Mouse (Mus musculus) CH12.LX (cell line): Measurements from ENCODE around the gene Adgrg1. TPM values are rescaled to one million over a fixed set of nuclear protein-coding genes. Genes with fewer than 3 reads are reported as not detected.

Experiments
- DNase-seq: peaks from one replicate; pipeline ENCODE4 v3.0.0-alpha.2; 2013; ENCODE audit errors: extremely low read depth
- H3K27ac ChIP-seq: 2 replicates; pipeline ENCODE4 v1.5.1; 2012; ENCODE audit warnings: low read depth, mild to moderate bottlenecking, control low read depth, moderate library complexity; ENCODE audit not compliant: insufficient read depth
- H3K27me3 ChIP-seq: replicated peaks from 2 replicates; pipeline ENCODE3; 2012; ENCODE audit warnings: inconsistent platforms
- H3K36me3 ChIP-seq, 2 experiments: replicated peaks in 1 of 2; 2 replicates each; pipeline versions ENCODE3 to v1.6.1; 2012; ENCODE audit warnings: inconsistent platforms in 1 of 2, low read length in 1 of 2, mild to moderate bottlenecking in 1 of 2, mixed read lengths in 1 of 2, moderate library complexity in 1 of 2; ENCODE audit not compliant: control insufficient read depth in 1 of 2, insufficient read depth in 1 of 2
- H3K4me1 ChIP-seq, 2 experiments: 2 replicates each; pipeline ENCODE4 v1.6.1; 2012; ENCODE audit warnings: inconsistent platforms in 1 of 2, moderate library complexity in 1 of 2; ENCODE audit not compliant: insufficient read depth in 2 of 2, control insufficient read depth in 1 of 2
- H3K4me2 ChIP-seq: 2 replicates; pipeline ENCODE4 v1.6.1; 2012; ENCODE audit warnings: low read depth, mild to moderate bottlenecking, control low read depth; ENCODE audit not compliant: poor library complexity, insufficient read depth, severe bottlenecking
- H3K4me3 ChIP-seq, 3 experiments: fragments of 150-350 bp in 1 of 3; sonication (generic) in 1 of 3; replicated peaks in 1 of 3; 2 replicates each; pipeline versions ENCODE3 to v1.5.1; 2011 to 2012; ENCODE audit warnings: low read depth in 2 of 3, low read length in 2 of 3, mild to moderate bottlenecking in 2 of 3, moderate library complexity in 2 of 3, control low read depth in 1 of 3, improper control_type of control experiment in 1 of 3, inconsistent platforms in 1 of 3, mixed read lengths in 1 of 3; ENCODE audit not compliant: poor library complexity in 1 of 3
- H3K79me2 ChIP-seq: replicated peaks from 2 replicates; pipeline ENCODE4 v1.6.1; 2012; ENCODE audit warnings: mild to moderate bottlenecking, moderate library complexity; ENCODE audit not compliant: control insufficient read depth, poor library complexity, insufficient read depth, severe bottlenecking; ENCODE audit errors: extremely low read depth
- H3K9ac ChIP-seq: 2 replicates; pipeline ENCODE4 v1.6.1; 2012; ENCODE audit warnings: low read depth, mild to moderate bottlenecking, control low read depth, moderate library complexity; ENCODE audit not compliant: insufficient read depth
- H3K9me3 ChIP-seq: replicated peaks from 2 replicates; pipeline ENCODE3; 2012; ENCODE audit warnings: low read length, inconsistent platforms, mixed read lengths
- BHLHE40 ChIP-seq: IDR thresholded peaks from 2 replicates; pipeline ENCODE4 v1.6.1; 2011; ENCODE audit warnings: mild to moderate bottlenecking, low read depth, low read length, improper control_type of control experiment
- CHD2 ChIP-seq: IDR thresholded peaks from 2 replicates; pipeline ENCODE4 v1.6.1; 2011; ENCODE audit warnings: low read length, improper control_type of control experiment
- E2F4 ChIP-seq: IDR thresholded peaks from 2 replicates; pipeline ENCODE4 v1.6.1; 2011; ENCODE audit warnings: low read depth, low read length, improper control_type of control experiment; ENCODE audit not compliant: insufficient replicate concordance
- GABPA ChIP-seq: IDR thresholded peaks from 2 replicates; pipeline ENCODE4 v1.6.1; 2012; ENCODE audit warnings: low read depth, low read length, improper control_type of control experiment, inconsistent platforms; ENCODE audit not compliant: insufficient replicate concordance
- HCFC1 ChIP-seq: IDR thresholded peaks from 2 replicates; pipeline ENCODE4 v1.6.1; 2012; ENCODE audit warnings: low read depth, mild to moderate bottlenecking, inconsistent platforms, low read length, improper control_type of control experiment
- MAFK ChIP-seq: IDR thresholded peaks from 2 replicates; pipeline ENCODE4 v1.6.1; 2011; ENCODE audit warnings: low read length, improper control_type of control experiment; ENCODE audit not compliant: insufficient replicate concordance
- MAX ChIP-seq: IDR thresholded peaks from 2 replicates; pipeline ENCODE4 v1.6.1; 2011; ENCODE audit warnings: low read length, improper control_type of control experiment
- MAZ ChIP-seq: IDR thresholded peaks from 2 replicates; pipeline ENCODE4 v1.6.1; 2012; ENCODE audit warnings: low read depth, mild to moderate bottlenecking, inconsistent platforms, low read length, improper control_type of control experiment, moderate library complexity
- MEF2A ChIP-seq: IDR thresholded peaks from 2 replicates; pipeline ENCODE4 v1.6.1; 2014; ENCODE audit warnings: low read depth, mild to moderate bottlenecking, inconsistent platforms, low read length, improper control_type of control experiment, borderline replicate concordance
- NELFE ChIP-seq: IDR thresholded peaks from 2 replicates; pipeline ENCODE4 v1.6.1; 2011; ENCODE audit warnings: low read depth, low read length, improper control_type of control experiment
- NRF1 ChIP-seq: IDR thresholded peaks from 2 replicates; pipeline ENCODE4 v1.6.1; 2014; ENCODE audit warnings: low read depth, mild to moderate bottlenecking, inconsistent platforms, low read length, improper control_type of control experiment, moderate library complexity
- PAX5 ChIP-seq: IDR thresholded peaks from 2 replicates; pipeline ENCODE4 v1.6.1; 2012; ENCODE audit warnings: low read length, inconsistent platforms, mixed read lengths
- POLR2A ChIP-seq: IDR thresholded peaks from 2 replicates; pipeline ENCODE4 v1.6.1; 2011; ENCODE audit warnings: low read depth, mild to moderate bottlenecking, improper control_type of control experiment, low read length
- SIN3A ChIP-seq: IDR thresholded peaks from 2 replicates; pipeline ENCODE4 v1.6.1; 2012; ENCODE audit warnings: low read length, improper control_type of control experiment, inconsistent platforms
- SMC3 ChIP-seq: IDR thresholded peaks from 2 replicates; pipeline ENCODE4 v1.6.1; 2011; ENCODE audit warnings: low read depth, low read length, improper control_type of control experiment
- TCF12 ChIP-seq: IDR thresholded peaks from 2 replicates; pipeline ENCODE4 v1.6.1; 2014; ENCODE audit warnings: low read depth, mild to moderate bottlenecking, inconsistent platforms, low read length, improper control_type of control experiment
- UBTF ChIP-seq: IDR thresholded peaks from 2 replicates; pipeline ENCODE4 v1.6.1; 2012; ENCODE audit warnings: low read depth, mild to moderate bottlenecking, inconsistent platforms, low read length, improper control_type of control experiment, moderate library complexity
- USF1 ChIP-seq: IDR thresholded peaks from 2 replicates; pipeline ENCODE4 v1.6.1; 2014; ENCODE audit warnings: low read depth, mild to moderate bottlenecking, inconsistent platforms, low read length, improper control_type of control experiment
- USF2 ChIP-seq: conservative IDR thresholded peaks from 2 replicates; pipeline ENCODE4 v1.6.1; 2011; ENCODE audit warnings: low read depth, low read length, improper control_type of control experiment
- ZC3H11A ChIP-seq: IDR thresholded peaks from 2 replicates; pipeline ENCODE4 v1.6.1; 2012; ENCODE audit warnings: low read depth, mild to moderate bottlenecking, inconsistent platforms, low read length, improper control_type of control experiment
- ZKSCAN1 ChIP-seq: IDR thresholded peaks from 2 replicates; pipeline ENCODE4 v1.6.1; 2012; ENCODE audit warnings: low read depth, inconsistent platforms, low read length, improper control_type of control experiment, borderline replicate concordance
- ZNF384 ChIP-seq: IDR thresholded peaks from 2 replicates; pipeline ENCODE4 v1.6.1; 2012; ENCODE audit warnings: low read depth, low read length, improper control_type of control experiment, inconsistent platforms
- dilution Hi-C: fragments of 300-500 bp; cut with MboI; formaldehyde crosslinking; loops from 2 replicates; pipeline ENCODE4 v1.14.3; 2020; ENCODE audit warnings: low sequenced_read_pairs; ENCODE audit not compliant: extremely low pct_unique_long_range_greater_than_20kb, extremely low pct_ligation_motif_present
- in situ Hi-C: fragments of 300-500 bp; cut with MboI; formaldehyde crosslinking; loops from 3 replicates; pipeline ENCODE4 v1.14.3; 2019; ENCODE audit warnings: low sequenced_read_pairs, low pct_ligation_motif_present, low pct_unique_long_range_greater_than_20kb, mixed read lengths
- polyA plus RNA-seq: library from polyadenylated mRNA; unstranded; fragments of >175 nt; gene quantifications from 2 replicates; pipeline ENCODE4 v1.2.1, GENCODE M21; 2012; ENCODE audit warnings: low read depth; ENCODE audit not compliant: insufficient read length
- total RNA-seq, 2 experiments: library from RNA; depleted of rRNA; stranded (reverse); fragments of 300-350 nt in 1 of 2; fragments of >200 nt in 1 of 2; gene quantifications; 2 replicates each; pipeline ENCODE4 v1.2.3; 2012 to 2014

Adgrg1 gene
- total RNA-seq (2012; rRNA removed) (0.34 and 0.42 TPM in 2 replicates), total RNA-seq (2014; rRNA removed) (1.1 and 1.2 TPM in 2 replicates), polyA plus RNA-seq (2.0 and 2.5 TPM in 2 replicates)

DNA sequence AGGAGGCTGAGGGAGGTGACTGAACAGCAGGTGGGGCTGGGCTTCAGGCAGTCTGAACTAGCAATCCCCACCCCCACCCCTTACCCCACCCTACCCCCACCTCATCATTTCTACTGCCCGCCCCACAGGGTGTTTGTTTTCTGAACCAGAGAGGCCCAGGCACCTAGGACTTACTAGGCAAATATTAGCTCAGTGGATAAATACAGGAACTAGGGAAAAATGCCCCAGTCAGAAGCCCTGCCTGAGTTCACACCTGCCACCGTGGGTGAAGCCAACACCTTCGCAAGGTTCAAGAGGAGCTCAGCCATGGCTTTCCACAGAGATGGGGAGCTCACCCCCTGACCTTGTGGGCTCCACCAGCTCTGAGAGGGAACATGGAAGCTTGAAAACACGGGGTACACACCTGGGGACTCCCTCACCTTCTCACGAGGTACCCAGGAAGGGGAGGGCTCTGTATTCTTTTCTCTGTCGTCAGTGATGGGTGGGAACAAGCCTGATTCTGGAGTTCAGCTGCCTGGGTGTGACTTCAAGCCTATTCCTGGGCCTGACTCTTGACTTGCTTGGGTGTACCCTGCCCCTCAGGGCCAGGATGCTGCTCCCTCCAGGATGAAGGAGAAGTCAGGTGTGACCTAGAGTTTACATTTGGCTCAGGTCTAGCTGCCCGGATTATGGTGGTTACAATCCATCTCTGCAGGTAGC lies at the start of gene Adgrg1:
Gene Adgrg1 (plus strand): TSS at position 285 of the 699 bp plus-strand sequence.
- Histone ChIP-seq H3K79me2 (no peaks in the 10 kb centered on the region), H3K27ac (no peak within 1 kb of the TSS), H3K27me3 (peaks cover 39% of the 10 kb centered on the region), H3K9me3 (no peaks in the 10 kb centered on the region), H3K9ac (no peak within 1 kb of the TSS), H3K4me2 (no peak within 1 kb of the TSS), H3K4me1 (peaks cover 5 to 62% of the 10 kb centered on the region in 2 experiments), H3K4me3 (no peak within 1 kb of the TSS), H3K36me3 (no peaks in the 10 kb centered on the region)
- no peak for DNase-seq
- in situ Hi-C loops (no loop called here), dilution Hi-C loops (no loop called here)
- TF ChIP-seq PAX5, result no peak
- no peak for TF ChIP-seq GABPA
- no peak for TF ChIP-seq BHLHE40
- no peak for TF ChIP-seq UBTF
- no peak for TF ChIP-seq MAZ
- no peak for TF ChIP-seq MAFK
- TF ChIP-seq MEF2A, result no peak
- TF ChIP-seq HCFC1, result no peak
- no peak for TF ChIP-seq CHD2
- no peak for TF ChIP-seq SMC3
- TF ChIP-seq NRF1, result no peak
- no peak for TF ChIP-seq E2F4
- no peak for TF ChIP-seq USF1
- no peak for TF ChIP-seq TCF12
- TF ChIP-seq NELFE, result no peak
- no peak for TF ChIP-seq ZNF384
- TF ChIP-seq ZC3H11A, result no peak

DNA sequence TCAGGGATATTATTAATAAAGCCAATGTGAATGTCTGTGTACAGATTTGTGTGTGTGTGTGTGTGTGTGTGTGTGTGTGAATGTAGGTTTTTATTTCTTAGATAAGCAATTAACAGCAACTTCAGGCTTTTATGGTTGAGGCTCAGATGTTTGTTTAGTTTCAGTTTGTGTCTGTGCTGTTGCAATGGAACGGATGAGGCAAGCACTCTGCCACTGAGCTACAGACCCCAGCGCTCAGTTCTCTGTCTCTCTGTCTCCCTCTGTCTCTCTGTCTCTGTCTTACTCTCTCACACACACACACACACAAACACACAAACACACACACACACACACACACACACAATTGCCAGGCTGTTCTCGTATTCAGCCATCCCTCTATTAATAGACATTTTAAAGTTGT lies 46.3 kb upstream of the Adgrg1 start:
- Histone ChIP-seq H3K4me3 (no peak overlapping the region), H3K27ac (no peak overlapping the region), H3K4me1 (peaks cover 4 to 22% of the 10 kb centered on the region in 2 experiments), H3K4me2 (no peak overlapping the region), H3K9me3 (no peaks in the 10 kb centered on the region), H3K79me2 (no peaks in the 10 kb centered on the region), H3K27me3 (no peaks in the 10 kb centered on the region), H3K36me3 (no peaks in the 10 kb centered on the region), H3K9ac (no peak overlapping the region)
- dilution Hi-C loops, result no loop called here
- in situ Hi-C loops, result no loop called here
- DNase-seq, result no peak
- TF ChIP-seq ZKSCAN1 (no peak), GABPA (no peak), MAX (no peak), NELFE (no peak), TCF12 (no peak), USF1 (no peak), SIN3A (no peak), USF2 (no peak), POLR2A (no peak), HCFC1 (no peak), E2F4 (no peak)
- TF ChIP-seq, all 38 proteins: peak for 0
